Mouse (Mus musculus) CH12F3 (cell line): ENCODE measurements around the gene Gpc4.

ENCODE experiments used
- in situ Hi-C: fragments of 300-500 bp; cut with MboI; formaldehyde crosslinking; loops from 2 replicates; pipeline ENCODE4 v1.14.3; 2020; ENCODE audit warnings: low sequenced_read_pairs

Gpc4 gene

GRCm38 (mm10) chrX:52164738-52165554, at the start of gene Gpc4:
Gene Gpc4 (minus strand): TSS chrX:52165252.
- in situ Hi-C loops, result no loop called here

- in situ Hi-C loops, result no loop called here
Measured at GRCm38 (mm10) chrX:52212846-52213245, 47.8 kb upstream of the Gpc4 start.

DNA sequence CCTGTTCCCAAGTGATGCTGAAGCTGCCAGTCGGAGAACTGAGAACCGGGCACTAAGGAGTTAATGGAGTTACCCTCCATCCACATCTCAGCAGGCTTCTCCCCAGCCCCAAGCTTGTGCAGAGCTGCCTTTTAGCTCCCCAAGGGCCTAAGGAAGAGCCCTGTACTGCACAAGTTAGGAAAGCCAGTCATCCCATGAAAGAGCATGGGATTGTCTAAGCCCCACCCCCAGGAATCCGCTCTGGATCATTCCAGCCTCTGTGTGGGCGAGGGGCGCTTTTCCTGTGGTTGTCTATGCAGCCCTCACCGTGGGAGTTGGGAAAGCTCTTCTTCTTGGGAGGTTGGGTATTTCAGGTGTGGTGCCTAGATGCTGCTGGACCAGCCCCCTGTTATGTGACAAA, 34.8 kb upstream of the Gpc4 start:
- in situ Hi-C loops, result no loop called here

- in situ Hi-C loops, result no loop called here
Measured at GRCm38 (mm10) chrX:52193311-52193968, 28.4 kb upstream of the Gpc4 start.

DNA sequence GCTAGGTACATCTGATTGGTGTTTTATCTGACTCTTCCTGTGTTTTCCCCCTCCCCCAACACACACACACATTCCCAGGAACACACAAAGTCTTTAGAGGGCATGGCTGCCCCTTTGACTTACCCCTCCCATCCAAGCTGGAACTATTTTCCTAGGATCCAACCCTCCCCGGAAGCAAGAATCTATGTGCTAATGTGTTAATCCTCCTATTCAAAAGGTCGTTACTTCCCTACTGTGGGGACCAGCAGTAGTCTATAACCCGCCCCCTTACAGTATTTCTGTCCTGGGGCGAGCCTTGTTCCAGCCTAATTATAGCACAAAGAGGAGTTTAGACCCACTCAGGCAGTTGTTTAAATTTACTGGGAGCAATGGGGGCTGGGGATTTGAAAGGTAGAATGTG, 24.0 kb upstream of the Gpc4 start:
- in situ Hi-C loops, result no loop called here

DNA sequence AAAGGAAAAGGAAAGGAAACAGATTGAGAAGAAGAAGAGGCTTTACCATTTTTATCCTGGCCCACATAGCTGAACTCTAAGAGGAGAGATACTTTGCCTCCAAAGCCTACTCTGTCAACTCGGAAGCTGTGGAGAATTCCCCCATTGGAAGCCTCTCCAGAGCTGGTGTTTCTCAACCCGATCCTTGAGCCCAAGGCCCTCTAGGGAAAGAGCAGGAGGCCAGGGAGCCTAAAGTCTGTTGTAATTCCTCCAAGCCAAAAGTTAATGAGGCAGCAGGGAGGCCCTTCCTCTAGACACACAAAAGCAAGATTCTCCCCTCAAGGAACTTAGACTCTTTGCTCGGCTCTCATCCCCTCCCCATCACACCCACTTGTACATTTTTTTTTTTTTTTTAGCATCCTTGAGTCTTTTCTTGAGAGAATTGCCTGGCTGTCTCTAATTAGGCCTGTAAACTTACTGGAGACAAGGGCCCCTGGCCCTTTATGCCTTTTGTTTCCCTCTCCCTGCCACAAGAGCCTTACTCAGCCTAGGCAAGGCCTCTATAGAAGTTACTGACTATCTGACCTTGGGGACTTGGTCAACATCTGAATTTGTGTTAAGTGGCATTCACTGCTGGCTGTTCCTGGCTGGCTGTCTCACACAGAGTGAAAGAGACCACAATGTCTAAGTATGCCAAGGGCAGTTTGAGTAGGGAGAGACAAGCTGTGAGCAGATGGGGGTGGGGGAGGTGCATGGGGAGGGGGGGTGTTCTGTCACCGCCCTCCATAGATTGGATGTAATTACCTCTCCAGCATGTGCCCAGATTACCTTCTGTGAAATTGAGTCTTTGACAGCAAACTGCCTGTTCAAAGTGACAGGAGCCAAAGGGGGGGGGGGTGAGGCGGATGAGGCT, 18.7 kb upstream of the Gpc4 start:
- in situ Hi-C loops, result no loop called here

GRCm38 (mm10) chrX:52181401-52181800, 16.3 kb upstream of the Gpc4 start:
- in situ Hi-C loops, result no loop called here

DNA sequence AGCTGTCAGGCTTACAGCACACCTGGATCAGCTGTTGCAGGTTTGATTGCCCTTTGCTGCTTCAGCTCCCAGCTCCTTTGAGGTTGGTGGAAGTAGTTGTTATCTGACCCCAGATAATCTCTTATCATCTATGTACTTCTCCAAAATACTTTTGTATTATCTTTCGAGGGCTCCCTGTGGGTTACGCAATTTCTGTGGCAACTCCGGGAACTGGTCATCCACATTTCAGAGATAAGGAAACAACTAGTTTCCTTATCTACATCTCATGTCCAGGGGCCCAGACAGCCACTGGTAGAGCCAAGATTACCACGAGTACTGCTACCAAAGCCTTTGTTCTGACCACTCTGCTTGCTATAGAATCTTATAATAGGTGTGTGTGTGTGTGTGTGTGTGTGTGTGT, 12.0 kb upstream of the Gpc4 start:
- in situ Hi-C loops, result no loop called here

- in situ Hi-C loops, result no loop called here
Measured at GRCm38 (mm10) chrX:52167519-52168244, 2.6 kb upstream of the Gpc4 start.

DNA sequence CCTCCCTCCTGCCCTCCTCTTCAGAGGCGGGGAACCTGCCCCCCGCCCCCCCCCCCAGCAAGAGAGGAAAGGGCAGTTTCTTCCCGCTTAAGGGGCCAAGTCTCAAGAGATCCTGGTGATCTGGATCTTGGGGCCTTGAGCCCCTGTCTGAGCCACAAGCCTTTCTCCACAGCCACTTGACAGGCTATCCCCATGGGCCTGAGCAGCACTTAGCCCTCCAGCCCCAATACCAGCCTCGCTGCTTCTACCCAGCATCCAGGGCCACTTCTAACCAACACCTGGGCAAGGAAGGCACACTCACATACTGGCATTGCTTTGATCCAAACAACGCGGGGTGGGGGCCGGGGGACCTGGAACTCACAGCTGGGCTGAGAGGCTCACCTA, 495 bp upstream of the Gpc4 start:
- in situ Hi-C loops, result no loop called here

DNA sequence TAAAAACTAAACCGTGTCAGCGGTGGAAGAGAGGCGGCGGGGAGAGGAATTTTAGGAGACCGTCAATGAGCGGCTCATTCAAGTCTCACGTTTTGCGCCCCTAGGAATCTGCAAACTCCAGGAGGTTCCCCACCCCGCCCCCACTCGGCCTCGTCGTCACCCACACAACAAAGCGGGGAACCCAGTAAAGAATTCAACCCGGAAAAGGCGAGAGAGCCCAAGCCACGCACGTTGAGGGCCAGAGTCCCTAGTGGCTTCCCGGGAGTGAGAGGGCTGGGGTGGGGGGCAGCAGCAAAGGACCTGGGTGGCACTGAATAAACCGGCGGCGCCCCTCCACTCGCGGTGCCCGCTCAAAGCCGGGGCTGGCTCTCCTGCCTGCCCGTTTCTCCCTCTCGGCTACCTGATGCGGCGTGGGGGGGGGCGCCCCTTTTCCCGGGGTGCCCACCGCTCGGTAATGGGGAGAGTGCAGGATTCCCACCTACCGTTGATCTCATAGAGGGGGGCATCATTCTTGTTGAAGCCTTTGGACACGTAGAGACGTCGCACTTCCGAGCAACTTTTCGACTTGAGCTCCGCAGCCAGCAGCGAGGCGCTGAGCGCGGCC, 816 bp downstream of the Gpc4 start:
- in situ Hi-C loops, result no loop called here

- in situ Hi-C loops, result no loop called here
Measured at GRCm38 (mm10) chrX:52163418-52164133, 1.5 kb downstream of the Gpc4 start.

DNA sequence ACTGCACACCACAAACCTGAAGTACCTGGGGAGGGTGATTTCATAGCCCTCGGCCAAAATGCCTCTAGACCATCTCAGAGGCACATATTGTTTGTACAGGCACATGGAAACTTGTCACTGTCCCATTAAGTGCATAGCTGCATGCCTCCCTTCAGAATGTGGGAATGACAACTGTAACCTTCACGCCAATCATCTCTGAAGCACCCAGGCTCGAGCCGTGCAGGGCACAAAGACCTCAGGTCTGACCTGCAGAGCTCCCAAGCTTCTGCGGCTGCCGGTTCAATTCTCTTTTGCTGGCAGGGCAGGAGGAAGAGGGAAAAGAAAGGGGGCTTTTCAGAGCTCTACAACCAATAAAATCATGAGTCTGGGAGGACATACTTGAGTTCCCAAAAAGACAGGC, 2.3 kb downstream of the Gpc4 start:
- in situ Hi-C loops, result no loop called here

DNA sequence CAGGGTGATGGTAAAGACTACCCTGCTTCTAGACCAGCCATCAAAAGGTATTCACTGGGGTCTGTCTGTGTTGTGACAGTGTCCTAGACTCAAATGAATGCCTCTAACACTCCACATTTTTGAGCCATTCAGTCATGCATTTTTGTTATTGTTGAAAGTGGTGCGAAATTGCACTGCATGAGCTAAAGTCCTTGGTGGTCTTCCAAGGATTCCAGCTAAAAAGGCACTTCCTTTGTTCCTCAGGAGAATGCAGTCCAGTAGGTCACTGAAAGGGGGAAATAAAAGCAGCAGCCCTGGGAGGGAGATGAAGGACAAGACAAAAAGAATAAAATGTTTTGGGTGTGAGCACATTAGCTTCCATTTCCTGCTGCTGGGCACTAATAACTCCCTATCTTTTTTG, 2.8 kb downstream of the Gpc4 start:
- in situ Hi-C loops, result no loop called here

DNA sequence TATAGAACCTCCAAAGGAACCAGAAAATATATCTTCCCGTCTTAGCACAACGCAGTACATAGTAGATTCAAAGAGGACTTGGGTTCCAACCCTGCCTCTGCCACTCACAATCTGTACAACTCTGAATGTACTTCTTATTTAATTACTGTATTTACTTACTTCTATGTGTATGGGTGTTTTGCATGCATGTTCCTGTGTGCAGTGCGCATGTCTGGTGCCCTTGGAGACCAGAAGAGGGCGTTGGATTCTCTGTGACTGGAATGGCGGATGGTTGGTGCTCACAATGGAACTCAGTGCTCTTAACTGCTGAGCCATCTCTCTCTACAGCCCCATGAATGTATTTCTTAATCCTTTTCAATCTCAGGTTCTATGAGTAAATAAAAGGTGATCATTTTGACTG, 5.4 kb downstream of the Gpc4 start:
- in situ Hi-C loops, result no loop called here

DNA sequence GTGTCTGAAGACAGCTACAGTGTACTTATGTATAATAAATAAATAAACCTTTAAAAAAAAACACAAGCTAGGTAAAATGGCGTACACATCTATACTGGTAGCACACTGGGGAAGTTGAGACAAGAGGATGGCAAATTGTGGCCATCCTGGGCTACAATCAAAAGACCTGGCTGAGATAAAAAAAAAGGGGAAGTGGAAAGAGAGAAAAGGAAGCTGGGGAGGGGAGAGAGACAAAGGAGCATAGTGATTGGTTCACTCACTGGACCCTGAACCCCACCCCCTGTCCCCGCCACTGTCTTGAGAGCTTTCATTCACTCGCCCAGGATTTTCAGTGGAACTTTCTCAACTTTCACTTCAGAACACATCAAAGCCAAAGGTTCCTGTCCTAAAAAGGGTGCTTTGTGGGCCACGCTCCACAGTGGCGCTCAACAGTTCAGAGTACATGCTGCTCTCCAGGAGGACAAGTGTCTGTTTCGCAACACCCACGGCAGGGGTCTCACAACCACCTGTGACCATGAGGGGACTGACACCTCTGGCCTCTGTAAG, 9.6 kb downstream of the Gpc4 start:
- in situ Hi-C loops, result no loop called here

DNA sequence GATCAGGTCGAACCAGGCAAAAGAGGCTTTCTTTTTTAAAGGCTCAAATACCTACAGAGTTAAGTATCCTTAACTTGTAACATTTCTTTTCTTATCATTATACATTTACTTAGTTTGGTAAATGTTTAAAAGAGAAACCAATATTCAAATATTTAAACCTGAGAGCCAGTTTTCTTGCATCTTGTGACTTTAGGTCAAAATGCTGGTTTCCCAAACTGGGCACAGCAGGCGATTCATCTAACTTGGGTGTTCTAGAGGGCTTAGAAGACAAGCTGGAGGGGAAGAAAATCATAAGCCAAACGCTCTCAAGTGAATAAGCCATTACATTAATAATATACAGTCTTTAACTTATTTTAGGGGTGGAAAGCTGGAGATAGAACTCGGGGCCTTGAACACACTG, 10.2 kb downstream of the Gpc4 start:
- in situ Hi-C loops, result no loop called here

DNA sequence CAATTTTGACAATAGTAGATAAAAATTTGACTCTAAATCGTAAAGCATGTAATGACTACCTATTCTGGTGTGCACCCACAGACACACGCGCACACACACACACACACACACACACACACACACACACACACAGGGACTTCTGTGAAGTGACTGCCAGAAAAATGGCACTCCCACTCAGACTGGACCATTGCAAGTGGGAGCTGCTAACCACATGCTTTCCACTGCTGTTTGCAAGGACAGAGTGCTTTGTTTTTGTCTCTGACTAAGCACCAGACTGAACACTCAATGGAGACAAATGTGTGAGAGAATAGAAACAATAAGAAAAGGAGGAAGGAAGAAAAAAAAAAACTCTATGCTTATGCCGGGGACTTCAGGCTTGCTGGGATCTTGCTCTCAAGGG, 11.6 kb downstream of the Gpc4 start:
- in situ Hi-C loops, result no loop called here

GRCm38 (mm10) chrX:52152961-52153360, 12.1 kb downstream of the Gpc4 start:
- in situ Hi-C loops, result no loop called here

- in situ Hi-C loops, result no loop called here
Measured at GRCm38 (mm10) chrX:52151555-52151954, 13.5 kb downstream of the Gpc4 start.
